Mouse (Mus musculus): ENCODE measurements around the gene Pm20d1.

GRCm38 (mm10) chr1:131754212-131754829, 42.9 kb upstream of the Pm20d1 start:
- TF ChIP-seq TAL1 (IDR thresholded peaks at IDR 0.05; ENCODE audit: low read length): no peak
- TF ChIP-seq GATA1 (IDR thresholded peaks at IDR 0.05; ENCODE audit: low read length): no peak

All from erythroblast, embryonic 14.5 days (primary cell).